Mouse (Mus musculus): ENCODE measurements at regions not wholly inside any gene's neighbourhood (a gene's known extent, or its start where the extent isn't known, plus 50 kb on each side); places are given as distances from the start of the nearest gene placed in this dataset.

GRCm38 (mm10) chr3:148635101-148635500 is 355.3 kb downstream of the Adgrl2 start:
- TF ChIP-seq POLR2A (IDR thresholded peaks at IDR 0.05; ENCODE audit: borderline replicate concordance, extremely low read depth, low read depth, low read length) (no peak), CTCF (IDR thresholded peaks at IDR 0.05; ENCODE audit: insufficient read depth, low read length) (no peak)
- no peak for DNase-seq
- Histone ChIP-seq H3K4me3 (replicated peaks; ENCODE audit: extremely low read depth, low read depth, low read length) (no peak overlapping the region), H3K4me1 (ENCODE audit: control insufficient read depth, insufficient read depth, low read length) (no peaks in the 10 kb centered on the region)
- WGBS, result 59% methylated on average over 4 of the region's 4 CpGs

GRCm38 (mm10) chr3:148634352-148634751 is 356.0 kb downstream of the Adgrl2 start:
- no peak for DNase-seq
- WGBS, result 35% methylated on average over 3 of the region's 3 CpGs
- no peak for TF ChIP-seq POLR2A (IDR thresholded peaks at IDR 0.05; ENCODE audit: borderline replicate concordance, extremely low read depth, low read depth, low read length)
- TF ChIP-seq CTCF (IDR thresholded peaks at IDR 0.05; ENCODE audit: insufficient read depth, low read length), result no peak
- Histone ChIP-seq H3K4me1 (ENCODE audit: control insufficient read depth, insufficient read depth, low read length) (no peaks in the 10 kb centered on the region), H3K4me3 (replicated peaks; ENCODE audit: extremely low read depth, low read depth, low read length) (no peak overlapping the region)

- Histone ChIP-seq H3K4me3 (replicated peaks; ENCODE audit: extremely low read depth, low read depth, low read length) (no peak overlapping the region), H3K4me1 (ENCODE audit: control insufficient read depth, insufficient read depth, low read length) (no peaks in the 10 kb centered on the region)
- 96% methylated on average over 6 of the region's 6 CpGs for WGBS
- DNase-seq, result no peak
- TF ChIP-seq POLR2A (IDR thresholded peaks at IDR 0.05; ENCODE audit: borderline replicate concordance, extremely low read depth, low read depth, low read length), result no peak
- no peak for TF ChIP-seq CTCF (IDR thresholded peaks at IDR 0.05; ENCODE audit: insufficient read depth, low read length)
Observed at GRCm38 (mm10) chr3:148633291-148633690, 357.1 kb downstream of the Adgrl2 start.

GRCm38 (mm10) chr3:148632449-148632848 is 357.9 kb downstream of the Adgrl2 start:
- Histone ChIP-seq H3K4me1 (ENCODE audit: control insufficient read depth, insufficient read depth, low read length) (no peaks in the 10 kb centered on the region), H3K4me3 (replicated peaks; ENCODE audit: extremely low read depth, low read depth, low read length) (no peak overlapping the region)
- no peak for DNase-seq
- no peak for TF ChIP-seq POLR2A (IDR thresholded peaks at IDR 0.05; ENCODE audit: borderline replicate concordance, extremely low read depth, low read depth, low read length)
- no peak for TF ChIP-seq CTCF (IDR thresholded peaks at IDR 0.05; ENCODE audit: insufficient read depth, low read length)
- 95% methylated on average over 2 of the region's 2 CpGs for WGBS

- TF ChIP-seq CTCF (IDR thresholded peaks at IDR 0.05; ENCODE audit: insufficient read depth, low read length) (no peak), POLR2A (IDR thresholded peaks at IDR 0.05; ENCODE audit: borderline replicate concordance, extremely low read depth, low read depth, low read length) (no peak)
- WGBS, result 69% methylated on average over 18 of the region's 18 CpGs
- Histone ChIP-seq H3K4me3 (replicated peaks; ENCODE audit: extremely low read depth, low read depth, low read length) (no peak overlapping the region), H3K4me1 (ENCODE audit: control insufficient read depth, insufficient read depth, low read length) (no peaks in the 10 kb centered on the region)
- no peak for DNase-seq
Observed at GRCm38 (mm10) chr3:148631415-148632192, 358.8 kb downstream of the Adgrl2 start.

GRCm38 (mm10) chr3:148630865-148631264 is 359.5 kb downstream of the Adgrl2 start:
- TF ChIP-seq CTCF (IDR thresholded peaks at IDR 0.05; ENCODE audit: insufficient read depth, low read length) (no peak), POLR2A (IDR thresholded peaks at IDR 0.05; ENCODE audit: borderline replicate concordance, extremely low read depth, low read depth, low read length) (no peak)
- WGBS, result 64% methylated on average over 7 of the region's 7 CpGs
- DNase-seq, result no peak
- Histone ChIP-seq H3K4me3 (replicated peaks; ENCODE audit: extremely low read depth, low read depth, low read length) (no peak overlapping the region), H3K4me1 (ENCODE audit: control insufficient read depth, insufficient read depth, low read length) (no peaks in the 10 kb centered on the region)

GRCm38 (mm10) chr3:148614971-148615671 is 375.2 kb downstream of the Adgrl2 start:
- Histone ChIP-seq H3K4me3 (replicated peaks; ENCODE audit: extremely low read depth, low read depth, low read length) (no peak overlapping the region), H3K4me1 (ENCODE audit: control insufficient read depth, insufficient read depth, low read length) (no peaks in the 10 kb centered on the region)
- no peak for DNase-seq
- 79% methylated on average over 9 of the region's 9 CpGs for WGBS
- no peak for TF ChIP-seq POLR2A (IDR thresholded peaks at IDR 0.05; ENCODE audit: borderline replicate concordance, extremely low read depth, low read depth, low read length)
- no peak for TF ChIP-seq CTCF (IDR thresholded peaks at IDR 0.05; ENCODE audit: insufficient read depth, low read length)

- Histone ChIP-seq H3K4me1 (ENCODE audit: control insufficient read depth, insufficient read depth, low read length) (no peaks in the 10 kb centered on the region), H3K4me3 (replicated peaks; ENCODE audit: extremely low read depth, low read depth, low read length) (no peak overlapping the region)
- 71% methylated on average over 3 of the region's 3 CpGs for WGBS
- TF ChIP-seq CTCF (IDR thresholded peaks at IDR 0.05; ENCODE audit: insufficient read depth, low read length) (no peak), POLR2A (IDR thresholded peaks at IDR 0.05; ENCODE audit: borderline replicate concordance, extremely low read depth, low read depth, low read length) (no peak)
- no peak for DNase-seq
Observed at GRCm38 (mm10) chr3:148613443-148613842, 376.9 kb downstream of the Adgrl2 start.

GRCm38 (mm10) chr3:148603276-148603675 is 387.1 kb downstream of the Adgrl2 start:
- Histone ChIP-seq H3K4me3 (replicated peaks; ENCODE audit: extremely low read depth, low read depth, low read length) (no peak overlapping the region), H3K4me1 (ENCODE audit: control insufficient read depth, insufficient read depth, low read length) (no peaks in the 10 kb centered on the region)
- no peak for DNase-seq
- TF ChIP-seq CTCF (IDR thresholded peaks at IDR 0.05; ENCODE audit: insufficient read depth, low read length) (no peak), POLR2A (IDR thresholded peaks at IDR 0.05; ENCODE audit: borderline replicate concordance, extremely low read depth, low read depth, low read length) (no peak)
- 76% methylated on average over 6 of the region's 6 CpGs for WGBS
